Comparison of ENCODE assay signal across 8 mouse cellular contexts in the genomic region with DNA sequence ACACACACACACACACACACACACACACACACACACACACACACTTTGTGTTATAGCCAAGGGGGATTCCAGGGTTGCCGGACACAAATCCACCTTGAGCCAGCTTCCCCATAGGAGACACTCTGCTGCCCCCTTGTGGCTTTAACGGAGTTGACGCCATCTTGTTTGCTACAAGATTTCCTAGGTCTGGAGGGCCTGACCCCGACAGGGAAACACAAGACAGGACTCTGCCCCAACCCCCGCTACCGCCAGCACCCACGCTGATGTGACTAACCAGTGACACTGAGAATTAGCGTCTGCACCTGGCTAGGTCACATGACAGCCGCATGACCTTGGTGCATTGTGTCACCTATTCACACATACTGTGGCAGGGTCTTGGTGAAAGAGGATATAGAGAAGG. TPM values are rescaled to one million over a fixed set of nuclear protein-coding genes. Genes with fewer than 3 reads are reported as not detected.
DNase-seq lines count a peak whose midpoint lies in the region; ATAC-seq lines count a peak whose summit lies in the region.

No protein-coding gene starts in this region.

- H3K27me3 ChIP-seq in kidney, embryonic 16.5 days (ENCODE audit: insufficient read depth, low read length): peaks cover 3% of the 10 kb centered on the region; the same call in 1 of the 2 replicates

- WGBS in kidney, embryonic 16.5 days: 5% methylated on average over 9 of the region's 9 CpGs

- H3K36me3 ChIP-seq in kidney, embryonic 16.5 days (ENCODE audit: insufficient read depth, low read length): no peaks in the 10 kb centered on the region

- no peak overlapping the region for H3K27ac ChIP-seq in kidney, embryonic 16.5 days (ENCODE audit: low read length)

- DNase-seq in cerebellum, adult 11 months: peak; percentile 46
- DNase-seq in right cerebral cortex, adult 18-20 months: peak; percentile 43
- DNase-seq in right cerebral cortex, postnatal 25 days: no peak
- peak; percentile 74 to 88 for DNase-seq in spleen, postnatal 4 days (ENCODE audit: low spot score in 2 of 2)

- no peak overlapping the region for H3K4me3 ChIP-seq in kidney, embryonic 16.5 days (ENCODE audit: low read length)

- ATAC-seq in cerebellum, adult (ENCODE audit: insufficient number of reproducible peaks, low FRiP score, low TSS enrichment): no peak; the same call in 1 of the 2 replicates
- peak; percentile 64 for ATAC-seq in common myeloid progenitor, adult 5-6 weeks (replicated peaks; ENCODE audit: low read depth, poor library complexity, severe bottlenecking)
- ATAC-seq in kidney, embryonic 16.5 days (ENCODE audit: low FRiP score, low TSS enrichment): 0 out of 2 replicates have a peak, but pooled peaks have one; percentile 32
- peak; percentile 52; the same call in 1 of the 2 replicates for ATAC-seq in megakaryocyte, adult 5-6 weeks (ENCODE audit: poor library complexity, severe bottlenecking)

- H3K4me2 ChIP-seq in kidney, embryonic 16.5 days (replicated peaks; ENCODE audit: low read depth, low read length): no peak overlapping the region

- no peaks in the 10 kb centered on the region for H3K9me3 ChIP-seq in kidney, embryonic 16.5 days (ENCODE audit: low read length)

- H3K4me1 ChIP-seq in kidney, embryonic 16.5 days (ENCODE audit: insufficient read depth, low read length): peaks cover 7% of the 10 kb centered on the region; the same call in 1 of the 2 replicates

- H3K9ac ChIP-seq in kidney, embryonic 16.5 days (replicated peaks; ENCODE audit: low read length): no peak overlapping the region

RNA-seq across cellular contexts. Expression of a gene that starts 15.0 kb away (rescaled TPM):
- 27.1 and 34.4 TPM in 2 replicates for total RNA-seq in common myeloid progenitor, adult 5-6 weeks (2017)
- polyA plus RNA-seq in kidney, embryonic 16.5 days (2015; fragmentation: Nextera tagmentation; extraction: Ambion mirVana): 13.3 and 15.3 TPM in 2 replicates
- 0.49 TPM in 1 of 2 replicates, not detected in the other for total RNA-seq in megakaryocyte, adult 5-6 weeks (2015)
- 0.55 and 0.61 TPM in 2 replicates for total RNA-seq in megakaryocyte, adult 5-6 weeks (2017)

RNA-seq across cellular contexts. Expression of a gene that starts 18.7 kb away (rescaled TPM):
- total RNA-seq in common myeloid progenitor, adult 5-6 weeks (2017): not detected in 2 replicates
- polyA plus RNA-seq in kidney, embryonic 16.5 days (2015; fragmentation: Nextera tagmentation; extraction: Ambion mirVana): not detected in 2 replicates
- not detected in 2 replicates for total RNA-seq in megakaryocyte, adult 5-6 weeks (2015)
- total RNA-seq in megakaryocyte, adult 5-6 weeks (2017): not detected in 2 replicates

RNA-seq across cellular contexts. Expression of a gene that starts 26.1 kb away (rescaled TPM):
- not detected in 2 replicates for total RNA-seq in common myeloid progenitor, adult 5-6 weeks (2017)
- polyA plus RNA-seq in kidney, embryonic 16.5 days (2015; fragmentation: Nextera tagmentation; extraction: Ambion mirVana): not detected in 2 replicates
- total RNA-seq in megakaryocyte, adult 5-6 weeks (2015): not detected in 2 replicates
- total RNA-seq in megakaryocyte, adult 5-6 weeks (2017): not detected in 2 replicates

RNA-seq across cellular contexts. Expression of a gene that starts 45.8 kb away (rescaled TPM):
- total RNA-seq in common myeloid progenitor, adult 5-6 weeks (2017): 5.0 and 7.7 TPM in 2 replicates
- polyA plus RNA-seq in kidney, embryonic 16.5 days (2015; fragmentation: Nextera tagmentation; extraction: Ambion mirVana): 54.9 and 57.3 TPM in 2 replicates
- 7.8 and 10.5 TPM in 2 replicates for total RNA-seq in megakaryocyte, adult 5-6 weeks (2015)
- 7.9 and 10.2 TPM in 2 replicates for total RNA-seq in megakaryocyte, adult 5-6 weeks (2017)

RNA-seq across cellular contexts. Expression of a gene that starts 53.3 kb away (rescaled TPM):
- 4.5 and 4.9 TPM in 2 replicates for total RNA-seq in common myeloid progenitor, adult 5-6 weeks (2017)
- 10.1 and 14.2 TPM in 2 replicates for polyA plus RNA-seq in kidney, embryonic 16.5 days (2015; fragmentation: Nextera tagmentation; extraction: Ambion mirVana)
- total RNA-seq in megakaryocyte, adult 5-6 weeks (2015): 31.7 and 36.8 TPM in 2 replicates
- total RNA-seq in megakaryocyte, adult 5-6 weeks (2017): 44.1 and 60.5 TPM in 2 replicates

Comparison
In these comparisons a context has a peak if more than half of its experiments do, and no peak if none do; other contexts are left out.
1. RNA of a gene that starts 15.0 kb away (total RNA-seq): 27.1 to 34.4 TPM in common myeloid progenitor, adult 5-6 weeks; 0.49 to 0.61 TPM in megakaryocyte, adult 5-6 weeks; every median in the first group is over 10 times any median in the second.